Mouse (Mus musculus) layer of hippocampus, postnatal 14 days (tissue): ENCODE measurements around the gene Cfap157. TPM values are rescaled to one million over a fixed set of nuclear protein-coding genes. Genes with fewer than 3 reads are reported as not detected.

Experiments used
- DNase-seq, 2 experiments: peaks; one replicate each; pipeline ENCODE4 v3.0.0; 2021 to 2022; ENCODE audit warnings: low spot score in 2 of 2, mixed read lengths in 1 of 2
- total RNA-seq, 2 experiments: library from RNA; stranded (reverse); gene quantifications; 2 replicates each; pipeline ENCODE4 v1.2.3; 2021

Cfap157 gene
- total RNA-seq, 2 experiments from 2014 or later = 0.21 to 1.2 TPM

- no peak for DNase-seq
Measured at GRCm38 (mm10) chr2:32787176-32787575, 2.9 kb upstream of the Cfap157 start.

DNA sequence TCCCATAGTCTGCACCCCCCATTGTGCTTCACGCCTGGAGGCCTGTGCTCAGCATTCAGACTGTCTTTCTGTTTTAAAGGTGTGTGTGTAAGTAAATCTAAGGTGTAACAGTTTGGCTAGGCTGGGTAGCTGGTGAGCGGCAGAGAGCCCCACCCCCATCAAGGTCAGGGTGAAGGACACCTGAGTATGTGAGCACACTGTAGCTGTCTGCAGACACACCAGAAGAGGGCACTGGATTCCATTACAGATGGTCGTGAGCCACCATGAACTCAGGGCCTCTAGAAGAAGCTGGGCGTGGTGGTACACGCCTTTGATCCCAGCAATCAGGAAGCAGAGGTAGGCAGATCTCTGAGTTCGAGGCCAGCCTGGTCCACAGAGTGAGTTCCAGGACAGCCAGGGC lies 2.5 kb downstream of the Cfap157 start:
- no peak for DNase-seq

DNA sequence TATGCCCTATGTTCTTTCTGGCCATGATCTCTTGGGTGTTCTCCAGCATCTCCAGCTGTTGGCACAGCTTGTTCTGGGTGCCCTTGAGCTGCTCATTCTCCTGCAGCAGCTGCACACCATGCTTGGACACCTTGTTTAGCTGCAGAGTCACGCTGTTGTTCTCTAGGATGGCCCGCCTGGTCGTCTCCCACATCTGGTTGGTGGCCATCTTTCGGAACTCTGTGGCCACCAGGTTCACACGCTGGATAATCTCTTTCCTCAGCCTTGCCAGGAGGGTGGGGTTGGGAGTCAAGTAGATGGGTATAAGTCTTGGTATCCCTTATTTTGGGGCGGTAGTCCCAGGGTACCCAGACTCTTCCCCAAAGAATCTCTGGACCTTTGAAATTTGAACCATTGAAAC lies 4.5 kb downstream of the Cfap157 start:
- no peak for DNase-seq

DNA sequence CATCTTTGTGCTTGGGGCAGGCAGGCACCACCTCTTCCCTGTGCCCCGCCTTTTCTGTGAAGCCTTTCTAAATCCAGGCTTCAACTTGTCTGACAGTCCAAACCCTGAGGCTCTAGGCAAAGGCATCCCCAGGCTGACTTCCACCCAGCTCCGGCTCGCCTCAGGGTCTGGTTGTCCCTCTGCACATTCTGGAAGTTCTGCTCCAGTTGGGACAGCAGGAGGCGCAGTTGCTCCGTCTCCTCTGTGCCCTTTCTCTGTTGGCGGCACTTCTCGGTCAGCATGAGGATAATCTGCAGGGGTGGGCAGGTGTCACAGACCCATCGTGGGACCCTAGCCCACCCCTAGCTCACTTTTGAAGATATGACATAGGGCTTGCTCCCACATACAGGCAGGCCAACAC lies 5.1 kb downstream of the Cfap157 start:
- peak; percentile 48 to 68 for DNase-seq

- DNase-seq = no peak
Measured at GRCm38 (mm10) chr2:32778081-32778480, 6.1 kb downstream of the Cfap157 start.

- DNase-seq = no peak
Measured at GRCm38 (mm10) chr2:32776192-32776591, 8.0 kb downstream of the Cfap157 start.

- peak; percentile 97 to 98 for DNase-seq
Measured at GRCm38 (mm10) chr2:32775359-32776074, 8.7 kb downstream of the Cfap157 start, which contains the start of the genes Ttc16 and Ptrh1. TSS of gene Ttc16 (minus strand) at chr2:32775633. TSS of gene Ptrh1 (plus strand) at chr2:32775786.

DNA sequence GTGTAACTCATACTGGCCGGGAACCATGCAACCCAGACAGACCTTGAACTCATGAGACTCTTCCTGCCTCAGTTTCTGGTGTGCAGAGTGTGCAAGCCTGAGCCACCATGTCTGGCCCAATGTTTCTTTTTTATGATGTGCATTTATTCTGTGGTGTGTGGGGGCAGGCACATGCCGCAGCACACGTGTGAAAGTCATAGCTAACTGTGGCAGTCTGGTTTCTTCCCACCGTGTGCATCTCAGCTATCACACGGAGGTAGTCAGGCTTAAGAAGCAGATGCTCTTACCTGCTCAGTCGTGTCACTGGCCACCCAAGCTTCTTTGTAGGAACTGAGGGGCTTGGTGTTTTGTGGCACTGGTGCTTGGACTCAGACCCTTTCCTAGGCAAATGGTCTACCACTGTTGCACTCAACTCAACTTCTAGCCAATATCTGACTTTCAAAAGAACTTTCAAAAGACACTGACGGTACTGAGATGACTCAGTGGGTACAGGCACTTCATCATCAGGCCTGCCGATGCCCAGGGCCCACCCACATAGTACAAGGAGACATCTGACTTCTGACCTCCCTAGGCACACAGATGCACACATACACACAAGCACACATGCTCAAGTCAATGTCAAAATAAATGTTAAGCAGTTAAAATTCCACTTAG lies 11.5 kb downstream of the Cfap157 start:
- no peak for DNase-seq

DNA sequence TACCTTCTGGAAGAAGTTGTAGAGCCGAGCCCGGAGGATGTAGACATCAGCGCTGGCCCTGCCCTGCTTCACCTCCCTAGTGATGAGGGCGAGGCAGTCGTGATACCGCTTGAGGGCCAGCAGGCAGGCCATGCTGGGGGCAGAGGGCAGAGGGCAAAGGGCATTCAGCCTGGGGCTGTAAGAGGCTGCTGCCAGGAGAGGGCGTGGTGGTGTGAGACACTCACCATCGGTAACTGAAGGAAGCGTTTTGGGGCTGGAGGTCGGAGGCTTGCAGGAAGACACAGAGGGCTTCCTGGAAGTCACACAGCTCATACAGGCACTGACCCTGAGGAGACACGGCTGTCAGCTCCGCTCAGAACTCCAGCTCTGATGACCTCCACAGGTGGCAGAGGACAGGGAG lies 12.3 kb downstream of the Cfap157 start:
- no peak for DNase-seq

DNA sequence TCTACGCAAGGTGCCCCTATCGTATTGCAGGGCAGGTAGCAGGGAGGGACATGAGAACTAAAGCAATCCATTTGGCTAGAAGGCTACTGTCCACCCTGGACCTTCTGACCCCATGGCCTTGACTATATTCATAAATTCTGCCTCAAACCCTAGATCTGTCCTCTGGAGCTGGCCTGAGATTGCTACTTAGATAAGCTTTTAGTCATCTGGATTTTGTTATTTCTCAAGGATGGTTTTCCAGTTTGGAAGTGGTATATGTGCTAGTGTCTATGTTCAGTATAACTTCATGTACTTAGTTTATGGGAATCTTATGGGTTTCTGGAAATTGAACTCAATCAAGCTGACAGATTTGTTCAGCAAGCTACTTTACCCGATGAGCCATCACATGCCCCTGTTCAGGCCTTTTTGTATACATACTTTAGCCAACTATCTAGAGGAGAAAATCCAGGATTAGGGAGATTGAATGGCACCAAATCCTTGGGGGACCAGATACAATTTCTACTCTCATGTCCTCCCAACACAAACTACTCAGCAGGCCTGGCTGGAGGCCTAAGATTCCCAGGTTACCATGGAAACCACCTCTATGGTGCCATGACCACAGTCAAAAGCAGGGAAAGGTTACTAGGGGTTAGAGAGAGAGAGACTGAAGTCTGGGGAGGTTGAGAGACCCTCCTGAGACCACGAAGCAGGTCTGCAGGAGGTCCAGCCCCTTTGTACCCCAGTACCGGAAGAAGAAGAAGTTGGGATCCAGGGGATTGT lies 14.7 kb downstream of the Cfap157 start:
- DNase-seq = no peak

DNA sequence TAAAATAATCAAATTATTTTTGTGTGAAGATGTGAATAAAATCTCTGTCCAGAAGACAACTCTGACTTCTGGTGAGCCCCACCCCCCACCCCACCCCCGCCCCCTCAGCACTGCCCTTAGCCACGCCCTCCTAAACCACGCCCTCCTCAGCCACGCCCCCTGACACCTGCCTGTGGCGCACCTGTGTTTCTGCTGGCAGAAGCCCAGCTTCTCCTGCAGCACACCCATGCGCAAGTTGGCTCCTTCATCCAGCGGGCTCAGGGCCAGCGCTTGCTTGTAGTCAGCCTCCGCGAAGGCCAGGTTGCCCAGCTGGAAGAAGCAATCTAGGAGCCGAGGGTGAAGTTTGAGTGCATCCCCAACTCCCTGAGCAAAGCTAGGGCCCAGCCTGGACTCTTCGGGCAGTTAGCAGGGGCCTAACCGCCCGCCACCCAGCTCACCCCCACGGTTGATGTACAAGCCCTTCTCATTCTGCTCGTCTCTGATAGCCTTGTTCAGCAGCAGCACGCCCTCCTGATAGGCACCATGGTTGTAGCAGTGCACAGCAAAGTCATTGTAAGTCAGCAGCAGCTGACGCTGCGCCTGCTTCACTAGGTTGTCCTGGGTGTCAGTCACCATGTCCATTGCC lies 15.5 kb downstream of the Cfap157 start:
- DNase-seq = no peak

- DNase-seq = no peak
Measured at GRCm38 (mm10) chr2:32767241-32767640, 17.0 kb downstream of the Cfap157 start.

DNA sequence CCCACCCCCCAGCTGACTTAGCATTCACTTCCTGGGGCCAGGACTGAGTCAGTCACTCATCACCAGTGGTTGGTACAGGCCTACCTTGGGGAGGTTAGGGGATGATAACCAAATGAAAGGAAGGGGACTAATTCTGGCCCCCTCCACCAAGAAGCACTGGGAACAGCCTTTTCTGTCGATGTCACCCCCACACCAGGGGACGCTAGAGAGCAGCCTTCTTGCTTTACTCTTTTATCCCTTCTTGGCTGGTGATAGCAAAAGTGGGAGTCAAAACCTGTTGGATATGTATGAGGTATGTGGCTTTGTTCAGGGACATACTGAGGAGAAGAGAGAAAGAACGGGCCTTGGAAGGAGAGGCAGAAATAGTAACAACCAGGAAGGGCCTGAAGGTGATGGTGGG lies 20.9 kb downstream of the Cfap157 start:
- no peak for DNase-seq

GRCm38 (mm10) chr2:32761859-32762258 lies 22.4 kb downstream of the Cfap157 start:
- DNase-seq = no peak

DNA sequence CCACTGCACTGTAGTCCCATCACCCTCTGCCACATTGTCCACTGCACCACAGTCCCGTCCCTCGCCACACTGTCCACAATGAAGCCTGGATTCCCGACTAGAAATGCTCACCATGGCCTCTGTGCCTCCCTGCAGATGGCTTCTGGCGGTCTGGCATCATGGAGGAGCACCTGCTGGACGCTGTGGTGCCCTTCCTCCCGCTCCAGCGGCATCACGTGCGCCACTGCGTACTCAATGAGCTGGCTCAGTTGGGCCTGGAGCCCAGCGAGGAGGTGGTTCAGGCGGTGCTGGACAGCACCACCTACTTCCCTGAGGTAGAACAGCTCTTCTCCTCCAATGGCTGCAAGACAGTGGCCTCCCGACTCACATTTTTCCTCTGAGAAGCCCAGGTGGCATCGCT lies 22.9 kb downstream of the Cfap157 start:
- DNase-seq = no peak

DNA sequence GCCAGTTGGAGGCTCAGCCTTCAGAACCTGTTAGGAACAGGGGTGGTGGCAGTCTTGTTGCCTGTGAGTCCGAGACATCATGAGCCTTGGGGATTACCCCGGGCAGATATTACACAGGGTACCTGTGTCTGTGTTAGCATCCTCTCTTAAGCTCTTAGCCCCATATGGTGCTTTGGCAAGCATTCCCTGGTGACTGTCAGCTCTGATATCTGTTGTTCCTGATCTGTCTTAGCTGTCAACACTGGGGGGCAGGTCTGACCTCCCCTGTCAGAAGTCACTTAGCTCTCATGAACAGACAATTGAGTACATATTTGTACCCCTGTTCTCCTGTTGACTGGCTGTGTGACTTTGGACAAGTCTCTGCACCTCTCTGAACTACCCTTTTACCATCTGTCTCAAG lies 25.2 kb downstream of the Cfap157 start:
- DNase-seq = no peak

DNA sequence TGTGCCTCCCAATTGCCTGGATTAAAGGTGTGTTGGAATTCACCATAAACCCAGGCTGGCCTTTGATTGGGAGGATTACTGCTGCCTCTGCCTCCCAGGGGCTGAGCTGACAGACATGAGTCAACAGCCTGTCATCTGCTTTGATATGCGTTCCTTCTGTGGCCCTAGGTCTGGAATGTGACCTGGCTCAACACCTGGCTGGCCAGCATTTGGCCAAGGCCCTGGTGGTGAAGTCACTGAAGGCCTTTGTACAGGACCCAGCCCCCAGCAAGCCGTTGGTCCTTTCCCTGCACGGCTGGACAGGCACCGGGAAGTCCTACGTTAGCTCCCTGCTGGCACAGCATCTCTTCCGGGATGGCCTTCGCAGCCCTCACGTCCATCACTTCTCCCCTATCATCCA lies 25.7 kb downstream of the Cfap157 start:
- no peak for DNase-seq

GRCm38 (mm10) chr2:32757056-32757845 lies 27.0 kb downstream of the Cfap157 start, which contains the start of gene Tor2a:
TSS of gene Tor2a (plus strand) at chr2:32757234.
- peak; percentile 96 to 98 for DNase-seq

DNA sequence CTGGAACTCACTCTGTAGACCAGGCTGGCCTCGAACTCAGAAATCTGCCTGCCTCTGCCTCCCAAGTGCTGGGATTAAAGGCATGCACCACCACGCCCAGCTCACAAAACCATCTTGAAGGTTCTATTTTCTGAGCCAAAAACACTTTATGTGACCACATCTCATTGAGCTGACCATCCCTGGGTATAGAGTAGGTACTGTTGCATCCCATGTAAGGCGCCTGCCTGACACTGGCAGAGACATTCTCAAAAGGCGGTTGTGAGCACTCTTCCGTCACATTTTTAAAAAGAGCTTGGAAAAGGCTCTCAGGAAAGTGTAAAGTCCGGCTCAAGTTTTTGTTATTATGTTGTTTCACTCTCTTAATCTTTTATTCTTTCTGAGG lies 27.6 kb downstream of the Cfap157 start:
- DNase-seq = no peak

- no peak for DNase-seq
Measured at GRCm38 (mm10) chr2:32752181-32752580, 32.0 kb downstream of the Cfap157 start.

- no peak for DNase-seq
Measured at GRCm38 (mm10) chr2:32751665-32752033, 32.6 kb downstream of the Cfap157 start.
